25 mouse cellular contexts compared by ENCODE assay signal in genomic region chr13:41753114-41753513, GRCm38 (mm10).
DNase-seq lines count a peak whose midpoint lies in the region; ATAC-seq and TF ChIP-seq lines count a peak whose summit lies in the region.
"Had no signal": no experiment of that assay in that cellular context is flagged by ENCODE, and none has a peak within 500 bp of the region (broad histone marks: within the 10 kb centered on the region; RNA-seq: fewer than 3 reads in every experiment).

No protein-coding gene starts in this region.

- no peaks in the 10 kb centered on the region for H3K36me3 ChIP-seq in heart, embryonic 11.5 days (ENCODE audit: control insufficient read depth, insufficient read depth, low read length)
- H3K36me3 ChIP-seq in heart, postnatal 0 days (replicated peaks; ENCODE audit: control insufficient read depth, insufficient read depth, low read length) = no peaks in the 10 kb centered on the region
- H3K36me3 ChIP-seq in kidney, postnatal 0 days (ENCODE audit: insufficient read depth, low read length) = no peaks in the 10 kb centered on the region
- H3K36me3 ChIP-seq: embryonic facial prominence, embryonic 12.5 days; embryonic facial prominence, embryonic 15.5 days; heart, embryonic 13.5 days had no signal

- TF ChIP-seq CTCF in heart, postnatal 0 days (IDR thresholded peaks at IDR 0.05; ENCODE audit: low read depth) = no peak
- TF ChIP-seq CTCF in kidney, postnatal 0 days (IDR thresholded peaks at IDR 0.05; ENCODE audit: low read depth) = no peak

- no peak overlapping the region for H3K4me2 ChIP-seq in heart, embryonic 11.5 days
- no peak overlapping the region for H3K4me2 ChIP-seq in heart, postnatal 0 days (ENCODE audit: low read depth, low read length)
- no peak overlapping the region for H3K4me2 ChIP-seq in kidney, postnatal 0 days (ENCODE audit: low read length)
- H3K4me2 ChIP-seq: embryonic facial prominence, embryonic 12.5 days; embryonic facial prominence, embryonic 15.5 days; heart, embryonic 13.5 days; hindbrain, embryonic 14.5 days had no signal

- WGBS in heart, embryonic 11.5 days (ENCODE audit: insufficient replicate concordance) = 38% methylated on average over 5 of the region's 5 CpGs
- 26% methylated on average over 5 of the region's 5 CpGs for WGBS in heart, postnatal 0 days
- WGBS in kidney, postnatal 0 days = 33% methylated on average over 5 of the region's 5 CpGs

- no peak overlapping the region for H3K4me3 ChIP-seq in heart, embryonic 11.5 days (ENCODE audit: low read depth, low read length)
- no peak overlapping the region for H3K4me3 ChIP-seq in heart, postnatal 0 days (ENCODE audit: low read depth, low read length)
- no peak overlapping the region for H3K4me3 ChIP-seq in kidney, postnatal 0 days (replicated peaks; ENCODE audit: low read depth, low read length)
- H3K4me3 ChIP-seq: embryonic facial prominence, embryonic 12.5 days; embryonic facial prominence, embryonic 15.5 days; gastrocnemius, adult 2 months; heart, embryonic 13.5 days had no signal

- no peak for TF ChIP-seq EP300 in heart, postnatal 0 days (IDR thresholded peaks at IDR 0.05; ENCODE audit: low read depth)

- no peaks in the 10 kb centered on the region for H3K9me3 ChIP-seq in heart, embryonic 11.5 days (replicated peaks; ENCODE audit: control insufficient read depth, low read length)
- no peaks in the 10 kb centered on the region for H3K9me3 ChIP-seq in heart, postnatal 0 days (replicated peaks; ENCODE audit: control insufficient read depth, low read length)
- H3K9me3 ChIP-seq in kidney, postnatal 0 days (replicated peaks; ENCODE audit: low read length) = no peaks in the 10 kb centered on the region
- H3K9me3 ChIP-seq: embryonic facial prominence, embryonic 12.5 days; embryonic facial prominence, embryonic 15.5 days; heart, embryonic 13.5 days had no signal

- no peaks in the 10 kb centered on the region for H3K27me3 ChIP-seq in heart, embryonic 11.5 days (ENCODE audit: control insufficient read depth, insufficient read depth, low read length)
- H3K27me3 ChIP-seq in heart, postnatal 0 days (ENCODE audit: control insufficient read depth, insufficient read depth, low read length) = no peaks in the 10 kb centered on the region
- no peaks in the 10 kb centered on the region for H3K27me3 ChIP-seq in kidney, postnatal 0 days (ENCODE audit: insufficient read depth, low read length)
- H3K27me3 ChIP-seq: embryonic facial prominence, embryonic 12.5 days; embryonic facial prominence, embryonic 15.5 days; heart, embryonic 13.5 days had no signal

- no peak for DNase-seq in heart, postnatal 14 days
- DNase-seq in heart, postnatal 0 days (ENCODE audit: low spot score) = peak; percentile 58
- no peak for DNase-seq in heart, adult 18-20 months
- peak; percentile 24 for DNase-seq in kidney, postnatal 0 days (ENCODE audit: low spot score)
- no peak for DNase-seq in kidney, postnatal 4 days
- DNase-seq: adrenal gland, adult 2 months; adrenal gland, postnatal 14 days; cerebellum, adult 11 months; cerebellum, adult 2 months; cerebellum, adult 9-11 months; cerebellum, postnatal 25 days; forebrain, postnatal 0 days; gastrocnemius, adult 2 months; gastrocnemius, postnatal 14 days; kidney, adult 18-20 months had no signal

- intact Hi-C loops in heart, postnatal 14 days (cut with DNase I) = no loop called here

- 0 out of 2 replicates have a peak overlapping the region, but pooled peaks have one; percentile 5 for H3K27ac ChIP-seq in heart, embryonic 11.5 days (ENCODE audit: low read depth, low read length)
- no peak overlapping the region for H3K27ac ChIP-seq in heart, postnatal 0 days (ENCODE audit: low read depth)
- H3K27ac ChIP-seq in kidney, postnatal 0 days = no peak overlapping the region
- H3K27ac ChIP-seq: embryonic facial prominence, embryonic 12.5 days; embryonic facial prominence, embryonic 15.5 days; gastrocnemius, adult 2 months; heart, embryonic 13.5 days; hindbrain, embryonic 14.5 days; hindbrain, postnatal 0 days had no signal

- peaks cover 13% of the 10 kb centered on the region for H3K4me1 ChIP-seq in heart, embryonic 11.5 days (ENCODE audit: control insufficient read depth, insufficient read depth, low read length)
- H3K4me1 ChIP-seq in heart, postnatal 0 days (ENCODE audit: control insufficient read depth, insufficient read depth) = peaks cover 19% of the 10 kb centered on the region
- no peaks in the 10 kb centered on the region for H3K4me1 ChIP-seq in kidney, postnatal 0 days (replicated peaks; ENCODE audit: insufficient read depth, low read length)
- H3K4me1 ChIP-seq: embryonic facial prominence, embryonic 12.5 days; embryonic facial prominence, embryonic 15.5 days had no signal

- ATAC-seq in heart, embryonic 11.5 days (replicated peaks; ENCODE audit: insufficient number of reproducible peaks, low FRiP score, low TSS enrichment) = no peak
- ATAC-seq in heart, postnatal 0 days (ENCODE audit: insufficient read depth, low read depth) = peak; percentile 50; the same call in 1 of the 2 replicates
- ATAC-seq in kidney, postnatal 0 days (replicated peaks; ENCODE audit: low FRiP score, low read depth) = no peak
- ATAC-seq: CD4-positive, CD25-positive, alpha-beta regulatory T cell, adult 4 months; forebrain, embryonic 14.5 days; forebrain, postnatal 0 days; hindbrain, postnatal 0 days; inflammation-experienced regulatory T-cells, adult 6 months; intestine, embryonic 16.5 days had no signal

- no peak overlapping the region for H3K9ac ChIP-seq in heart, embryonic 11.5 days (ENCODE audit: low read depth, low read length)
- H3K9ac ChIP-seq in heart, postnatal 0 days (replicated peaks; ENCODE audit: low read depth, low read length) = no peak overlapping the region
- no peak overlapping the region for H3K9ac ChIP-seq in kidney, postnatal 0 days (ENCODE audit: low read depth, low read length)
- H3K9ac ChIP-seq: embryonic facial prominence, embryonic 12.5 days; embryonic facial prominence, embryonic 15.5 days; forebrain, postnatal 0 days; heart, embryonic 13.5 days; hindbrain, embryonic 14.5 days had no signal

Comparison
In these comparisons a context has a peak if more than half of its experiments do, and no peak if none do; other contexts are left out.
1. DNase-seq: peak in heart, postnatal 0 days (single experiment) and kidney, postnatal 0 days (single experiment); none in heart, postnatal 14 days (0 of 2), heart, adult 18-20 months (0 of 2) and kidney, postnatal 4 days (0 of 2).